Mouse (Mus musculus): ENCODE measurements around the gene Pex5l. TPM values are rescaled to one million over a fixed set of nuclear protein-coding genes. Genes with fewer than 3 reads are reported as not detected.

Pex5l gene
- not detected in 3 replicates for total RNA-seq (2017)

DNA sequence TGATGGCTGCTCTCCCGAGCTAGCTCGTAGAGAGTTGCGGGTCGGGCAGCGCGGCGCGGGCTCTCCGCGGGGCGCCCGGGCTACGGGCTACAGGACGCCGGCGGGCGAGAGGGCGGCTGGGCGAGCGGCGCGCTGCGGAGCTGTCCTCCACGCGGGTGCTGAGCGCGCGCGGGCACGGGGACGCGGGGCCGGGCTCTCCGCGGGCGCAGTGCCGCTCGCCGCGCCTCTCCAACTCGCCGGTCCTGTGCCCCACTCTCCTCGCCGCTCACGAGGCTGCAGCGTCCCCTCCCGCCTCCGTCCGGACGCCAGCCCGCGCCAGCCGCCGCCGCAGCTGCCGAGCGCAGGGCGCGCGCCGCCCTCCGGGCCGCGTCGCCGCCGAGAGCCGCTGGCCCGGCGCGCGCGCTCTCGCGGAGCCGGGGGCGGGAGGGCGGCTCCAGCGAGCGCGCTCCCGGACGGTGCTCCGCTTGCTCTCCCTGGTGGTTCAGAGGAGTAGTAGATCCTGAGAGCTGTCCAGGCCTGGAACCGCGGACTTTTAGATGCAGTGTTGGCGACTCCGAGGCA, at the start of gene Pex5l:
Pex5l (minus strand) TSS at position 347 of the 561 bp plus-strand sequence.
- no peak for ATAC-seq (replicated peaks; ENCODE audit: insufficient number of reproducible peaks, low FRiP score, low TSS enrichment, poor library complexity, severe bottlenecking)

DNA sequence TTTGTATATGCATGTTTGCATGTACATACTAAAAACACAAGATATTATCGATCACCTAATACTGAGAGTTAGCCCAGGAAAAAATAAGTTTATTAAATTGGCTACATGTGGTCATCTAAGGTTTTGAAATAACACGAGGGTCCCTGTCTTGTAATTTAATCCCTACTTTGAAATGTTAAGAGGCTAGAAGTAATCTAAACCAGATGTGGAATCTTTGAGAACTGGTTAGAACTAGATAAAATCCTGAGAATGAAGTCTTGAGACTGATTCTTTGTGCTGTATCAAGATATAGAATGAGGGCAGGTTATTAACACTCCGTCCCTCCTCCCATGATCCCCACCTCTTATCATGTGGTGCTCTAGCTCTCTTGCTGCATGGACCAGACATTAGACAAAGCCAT, 22.1 kb upstream of the Pex5l start:
- no peak for ATAC-seq (replicated peaks; ENCODE audit: insufficient number of reproducible peaks, low FRiP score, low TSS enrichment, poor library complexity, severe bottlenecking)

DNA sequence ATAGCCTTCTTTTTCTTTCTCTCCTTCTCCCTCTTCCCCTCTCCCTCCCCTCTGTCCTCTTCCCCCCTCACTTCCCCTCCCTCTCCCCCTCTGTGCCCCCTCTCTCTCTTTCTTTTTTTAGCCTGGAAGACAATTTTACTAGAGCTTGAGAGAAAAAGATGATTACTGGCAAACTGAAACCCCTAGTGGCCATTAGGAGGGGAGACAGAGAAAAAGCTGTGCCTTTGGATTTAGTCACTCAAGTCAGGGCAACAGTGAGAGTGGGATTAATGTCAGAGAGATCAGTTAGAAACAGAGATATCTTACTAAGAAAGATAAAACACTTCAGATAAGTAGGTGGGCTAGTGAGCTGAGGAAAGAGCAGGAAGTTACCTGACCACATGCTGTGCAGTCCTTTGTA, 20.8 kb upstream of the Pex5l start:
- no peak for ATAC-seq (replicated peaks; ENCODE audit: insufficient number of reproducible peaks, low FRiP score, low TSS enrichment, poor library complexity, severe bottlenecking)

DNA sequence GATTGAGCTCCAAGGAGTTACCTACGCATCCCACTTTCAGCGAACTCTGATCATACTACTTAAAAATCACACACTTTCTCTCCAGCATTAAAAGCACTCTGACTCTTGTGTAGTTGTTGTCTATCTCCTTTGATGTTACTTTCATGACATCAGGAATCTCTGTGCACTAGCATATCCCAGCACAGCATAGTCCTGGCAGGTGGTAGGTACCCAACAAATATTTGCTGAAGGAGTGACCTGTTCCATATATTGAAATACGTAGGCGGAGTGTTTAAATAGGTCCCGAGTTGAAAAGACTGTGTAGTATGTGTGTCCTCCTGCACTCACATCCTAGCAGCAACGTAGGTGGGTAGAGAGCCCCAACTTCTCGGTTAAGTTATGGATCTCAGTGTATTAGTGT, 545 bp upstream of the Pex5l start:
- no peak for ATAC-seq (replicated peaks; ENCODE audit: insufficient number of reproducible peaks, low FRiP score, low TSS enrichment, poor library complexity, severe bottlenecking)

DNA sequence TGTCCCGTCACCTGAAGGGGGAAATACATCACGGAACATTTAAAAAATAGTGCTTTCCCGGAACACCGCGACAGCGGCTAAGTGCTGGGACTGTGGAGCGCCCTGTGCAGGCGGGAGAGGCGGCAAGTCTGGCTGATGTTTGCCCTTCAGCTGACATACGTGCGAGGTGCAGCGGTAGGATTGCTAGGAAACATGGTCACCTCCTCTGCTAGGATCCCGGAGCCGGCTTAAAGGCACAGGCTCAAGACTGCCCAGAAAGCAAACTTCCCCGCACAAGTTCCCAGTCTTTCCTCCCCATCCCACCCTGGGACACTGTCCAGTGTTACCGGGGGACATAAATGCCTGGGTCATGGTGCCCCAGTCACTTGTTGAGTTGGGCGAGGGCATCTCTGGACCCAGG, 649 bp downstream of the Pex5l start:
- ATAC-seq (replicated peaks; ENCODE audit: insufficient number of reproducible peaks, low FRiP score, low TSS enrichment, poor library complexity, severe bottlenecking), result no peak

DNA sequence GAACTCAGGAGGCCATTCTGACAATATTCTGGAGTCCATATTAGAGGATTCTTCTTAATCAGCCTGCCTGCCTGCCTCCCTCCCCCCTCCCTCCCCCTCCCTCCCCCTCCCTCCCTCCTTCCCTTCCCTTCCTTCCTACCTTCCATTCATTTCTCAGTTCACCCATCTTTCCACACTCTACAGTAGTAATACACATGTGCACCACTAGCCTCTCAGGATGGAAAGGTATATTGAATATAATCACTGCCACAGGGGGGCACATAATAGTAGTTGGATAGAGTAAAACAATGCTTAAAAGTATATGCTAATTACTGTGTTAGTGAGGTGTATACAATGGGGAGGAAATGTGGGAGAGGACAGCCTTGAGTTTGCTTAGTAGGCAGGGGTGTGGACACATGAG, 13.1 kb downstream of the Pex5l start:
- ATAC-seq (replicated peaks; ENCODE audit: insufficient number of reproducible peaks, low FRiP score, low TSS enrichment, poor library complexity, severe bottlenecking), result no peak

DNA sequence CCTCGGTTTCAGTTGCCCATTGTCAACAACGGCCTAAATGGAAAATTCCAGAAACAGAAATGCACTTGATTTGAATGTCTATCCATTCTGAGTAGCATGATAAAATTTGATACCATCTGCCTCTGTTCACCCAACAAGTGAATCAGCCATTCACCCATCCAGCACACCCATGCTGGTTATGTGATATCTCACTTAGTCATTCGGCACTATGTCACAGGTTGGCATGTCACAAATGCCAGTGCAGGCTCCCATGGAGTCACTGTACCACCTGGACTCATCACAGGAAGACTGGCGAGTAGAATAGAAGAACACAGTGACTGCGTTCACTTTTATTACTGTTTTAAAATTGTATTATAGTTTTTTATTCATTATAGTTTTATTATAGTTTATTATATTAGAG, 18.3 kb downstream of the Pex5l start:
- no peak for ATAC-seq (replicated peaks; ENCODE audit: insufficient number of reproducible peaks, low FRiP score, low TSS enrichment, poor library complexity, severe bottlenecking)

DNA sequence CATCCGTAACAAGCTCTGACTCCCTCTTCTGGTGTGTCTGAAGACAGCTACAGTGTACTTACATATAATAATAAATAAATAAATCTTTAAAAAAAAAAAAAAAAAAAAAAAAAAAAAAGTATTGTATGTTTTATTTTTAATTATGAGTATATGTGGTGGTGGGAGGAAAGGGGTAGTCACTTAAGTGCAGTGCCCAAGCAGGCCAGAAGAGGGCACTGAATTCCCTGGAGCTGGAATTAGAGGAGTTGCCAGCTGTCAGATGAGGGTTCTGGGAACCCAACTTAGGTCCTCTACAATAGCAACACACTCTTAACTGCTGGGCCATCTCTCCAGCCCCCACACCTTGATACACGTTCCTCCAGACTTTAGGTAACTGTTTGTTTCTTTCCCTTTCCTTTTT, 37.3 kb downstream of the Pex5l start:
- no peak for ATAC-seq (replicated peaks; ENCODE audit: insufficient number of reproducible peaks, low FRiP score, low TSS enrichment, poor library complexity, severe bottlenecking)

DNA sequence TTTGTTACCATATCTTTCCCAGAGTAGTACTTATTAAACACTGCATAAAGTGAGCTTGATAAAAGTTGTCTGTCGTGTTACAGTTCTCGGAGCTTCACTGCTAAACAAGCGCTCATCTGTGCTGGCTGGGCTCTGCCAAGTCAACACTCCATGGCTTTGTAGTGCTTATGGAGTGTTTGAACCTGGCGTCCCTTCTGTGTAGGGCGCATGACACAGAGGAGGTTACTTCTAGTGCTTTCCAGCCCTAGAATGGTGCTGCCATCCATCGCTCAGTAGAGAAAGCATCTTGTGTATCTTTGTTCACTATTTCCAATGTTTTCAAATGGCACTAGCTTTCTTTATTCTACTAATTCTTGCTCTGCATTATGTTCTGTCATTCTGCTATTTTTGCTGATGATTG, 39.5 kb downstream of the Pex5l start:
- ATAC-seq (replicated peaks; ENCODE audit: insufficient number of reproducible peaks, low FRiP score, low TSS enrichment, poor library complexity, severe bottlenecking), result no peak

DNA sequence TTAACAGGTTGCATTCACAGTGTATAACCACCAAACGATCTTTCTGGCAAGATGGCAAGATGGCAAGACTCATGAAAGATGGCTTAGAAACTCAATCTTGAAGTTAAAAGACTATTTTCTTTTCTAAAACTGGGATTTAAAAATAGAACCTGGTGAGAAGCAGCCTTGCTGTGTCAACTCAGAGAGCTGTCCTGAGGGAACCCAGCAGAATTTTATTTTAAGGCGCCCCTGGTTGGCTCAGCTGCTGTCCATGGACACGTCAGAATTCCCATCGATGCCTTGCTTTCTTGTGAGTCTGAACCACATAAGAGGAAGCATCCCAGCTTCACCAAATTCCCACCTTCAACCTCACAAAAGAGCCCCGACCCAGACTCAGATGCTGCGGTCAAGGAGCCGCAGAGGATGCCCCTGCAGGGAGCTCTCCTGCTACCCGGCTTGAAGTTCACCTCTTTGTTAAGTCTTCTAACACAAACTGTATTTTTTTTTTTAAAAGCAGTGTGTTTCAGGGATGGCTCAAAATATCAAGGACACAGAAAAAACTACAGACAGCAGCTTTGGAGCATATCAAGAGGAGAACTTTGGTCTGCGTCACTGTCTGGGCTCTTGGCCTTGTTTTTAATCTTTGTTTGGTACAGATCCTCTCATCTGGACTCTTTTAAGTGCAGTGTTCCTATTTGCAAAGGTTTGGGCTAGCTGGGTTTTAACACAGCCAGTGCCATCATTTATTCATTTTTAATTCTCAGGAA, 44.3 kb downstream of the Pex5l start:
- no peak for ATAC-seq (replicated peaks; ENCODE audit: insufficient number of reproducible peaks, low FRiP score, low TSS enrichment, poor library complexity, severe bottlenecking)

DNA sequence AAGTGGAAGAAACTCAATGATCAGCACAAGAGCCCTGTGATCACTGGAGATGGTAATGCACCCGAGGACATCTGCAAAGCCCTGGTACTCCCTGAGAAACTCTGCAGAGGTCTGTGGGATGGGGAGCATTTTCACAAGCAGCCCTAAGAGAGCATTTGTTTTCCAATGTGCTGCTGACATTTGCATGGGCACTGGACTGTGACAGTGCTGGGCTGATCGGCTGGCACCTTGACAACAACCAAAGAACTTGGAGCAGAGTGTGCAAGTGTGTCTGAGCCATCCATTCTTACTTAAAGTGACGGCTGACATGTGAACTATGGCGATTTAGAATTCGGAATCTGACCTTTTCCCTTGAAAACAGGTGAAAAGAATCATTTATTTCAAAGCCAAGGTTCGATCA, 49.4 kb downstream of the Pex5l start:
- ATAC-seq (replicated peaks; ENCODE audit: insufficient number of reproducible peaks, low FRiP score, low TSS enrichment, poor library complexity, severe bottlenecking), result no peak

DNA sequence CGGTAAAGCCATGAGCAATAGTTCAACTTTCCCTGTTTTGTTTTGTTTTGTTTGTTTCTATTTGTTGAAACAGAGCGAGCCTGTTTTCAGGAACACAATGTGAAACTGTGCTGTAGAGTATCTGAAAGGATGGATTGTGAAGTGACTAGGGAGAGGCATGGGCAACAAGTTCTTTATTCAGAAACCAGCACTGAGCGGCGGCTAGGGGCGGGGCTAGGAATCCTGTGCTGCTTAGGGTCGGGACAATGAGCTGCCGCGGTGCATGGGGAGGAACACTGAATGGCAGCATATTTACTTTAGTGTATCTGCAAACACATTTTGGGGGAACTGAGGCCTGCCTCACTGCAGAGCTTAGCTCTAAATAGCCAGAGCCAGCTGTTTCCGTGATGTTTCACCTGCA, 53.0 kb downstream of the Pex5l start:
- ATAC-seq (replicated peaks; ENCODE audit: insufficient number of reproducible peaks, low FRiP score, low TSS enrichment, poor library complexity, severe bottlenecking), result no peak

DNA sequence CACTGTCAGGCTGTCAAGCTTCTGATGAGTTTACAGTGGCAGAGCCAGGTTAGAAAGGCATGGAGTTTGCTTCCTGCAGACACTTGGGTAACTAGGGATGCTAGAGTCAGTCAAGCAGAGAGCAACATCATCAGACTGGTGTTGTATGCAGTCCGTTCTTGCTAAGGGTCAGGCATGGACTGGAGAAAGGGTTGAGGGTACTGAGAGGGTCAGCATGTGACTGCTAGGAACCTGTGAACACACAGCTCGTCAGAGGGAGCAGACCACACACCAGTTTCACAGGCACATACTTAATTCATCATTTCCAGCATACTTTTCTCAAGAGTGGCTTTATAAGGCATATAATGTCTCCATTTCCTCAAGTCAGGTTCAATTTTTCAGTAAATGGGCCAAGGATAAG, 53.6 kb downstream of the Pex5l start:
- ATAC-seq (replicated peaks; ENCODE audit: insufficient number of reproducible peaks, low FRiP score, low TSS enrichment, poor library complexity, severe bottlenecking), result no peak

DNA sequence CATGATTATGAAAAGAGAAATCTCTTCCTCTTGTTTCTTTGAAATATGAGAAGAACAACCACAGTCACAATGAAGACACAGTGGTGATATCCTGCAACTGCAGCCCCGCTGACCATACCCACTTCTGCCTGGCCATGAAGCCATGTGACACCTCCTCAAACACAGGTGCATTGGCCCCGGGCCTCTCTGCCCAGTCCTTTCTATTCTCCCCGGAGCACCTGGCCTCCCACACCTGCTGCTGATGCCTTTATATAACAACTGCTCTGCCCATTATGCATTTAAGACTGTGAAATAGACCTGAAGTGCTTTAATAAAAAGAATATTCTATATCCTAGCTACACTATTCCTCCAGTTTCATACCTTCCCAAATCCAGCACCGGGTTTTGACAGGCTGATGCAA, 54.8 kb downstream of the Pex5l start:
- ATAC-seq (replicated peaks; ENCODE audit: insufficient number of reproducible peaks, low FRiP score, low TSS enrichment, poor library complexity, severe bottlenecking), result no peak

DNA sequence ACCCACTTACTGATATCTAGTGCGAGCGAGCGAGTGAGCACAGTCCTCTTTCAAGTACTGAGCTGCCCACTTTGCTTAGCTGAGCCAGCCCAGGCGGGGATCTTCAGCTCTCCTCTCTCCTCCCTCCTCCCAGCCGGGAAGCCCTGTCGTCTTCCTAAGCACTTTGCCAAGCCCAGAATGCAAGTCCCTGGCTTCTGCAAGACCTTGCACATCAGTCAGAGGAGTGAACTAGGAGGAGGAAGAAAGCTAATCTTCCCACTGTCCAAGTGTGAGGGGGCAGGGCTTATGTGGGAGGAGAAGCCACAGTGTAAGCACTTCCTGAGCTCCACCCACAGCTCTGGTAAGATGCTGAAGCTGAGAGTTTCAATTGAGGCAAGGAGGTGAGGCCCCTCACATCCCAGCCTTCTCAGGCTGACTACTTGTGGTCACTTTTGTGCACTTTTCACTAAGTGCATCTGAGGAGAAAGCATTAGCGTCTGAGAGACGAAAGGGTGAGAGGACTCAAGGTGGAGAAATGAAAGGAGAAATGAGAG, 60.2 kb downstream of the Pex5l start:
- no peak for ATAC-seq (replicated peaks; ENCODE audit: insufficient number of reproducible peaks, low FRiP score, low TSS enrichment, poor library complexity, severe bottlenecking)

DNA sequence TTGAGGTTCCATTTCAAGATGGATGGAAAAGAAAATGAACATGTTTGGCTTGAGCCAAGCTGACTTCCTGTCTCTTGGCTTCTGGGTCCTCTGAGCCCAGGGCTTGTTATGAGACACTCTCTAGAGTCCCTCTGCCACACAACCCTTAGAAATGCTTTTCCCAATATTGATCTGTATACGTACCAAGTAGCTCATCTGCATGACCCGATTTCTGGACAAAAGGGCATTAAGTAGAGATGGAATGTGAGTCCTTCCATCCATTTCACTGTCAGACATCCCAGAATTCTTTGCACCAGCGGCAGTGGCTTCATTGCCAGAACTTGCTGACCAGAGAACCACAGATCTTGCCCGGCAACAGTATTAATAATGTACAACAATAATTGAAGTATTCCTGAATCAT, 61.3 kb downstream of the Pex5l start:
- ATAC-seq (replicated peaks; ENCODE audit: insufficient number of reproducible peaks, low FRiP score, low TSS enrichment, poor library complexity, severe bottlenecking), result no peak

DNA sequence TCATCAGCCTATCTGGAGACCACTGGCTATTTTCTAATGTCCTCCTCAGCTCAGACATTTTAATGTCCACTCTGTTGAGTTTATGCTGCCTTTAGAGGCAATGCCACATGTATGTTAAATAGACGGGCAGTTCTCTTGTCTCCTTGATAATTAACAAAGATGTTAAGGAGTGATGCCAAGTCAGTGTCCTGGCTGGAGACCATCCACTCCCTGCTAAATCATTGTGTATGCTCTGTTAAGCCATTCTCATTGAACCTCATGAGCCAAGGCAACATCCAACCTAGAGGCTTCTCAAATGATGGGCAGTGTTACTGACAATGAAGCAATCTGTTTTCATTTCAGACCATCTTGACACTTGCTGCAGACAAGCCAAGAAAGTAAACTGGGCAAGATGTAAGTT, 63.4 kb downstream of the Pex5l start:
- no peak for ATAC-seq (replicated peaks; ENCODE audit: insufficient number of reproducible peaks, low FRiP score, low TSS enrichment, poor library complexity, severe bottlenecking)

DNA sequence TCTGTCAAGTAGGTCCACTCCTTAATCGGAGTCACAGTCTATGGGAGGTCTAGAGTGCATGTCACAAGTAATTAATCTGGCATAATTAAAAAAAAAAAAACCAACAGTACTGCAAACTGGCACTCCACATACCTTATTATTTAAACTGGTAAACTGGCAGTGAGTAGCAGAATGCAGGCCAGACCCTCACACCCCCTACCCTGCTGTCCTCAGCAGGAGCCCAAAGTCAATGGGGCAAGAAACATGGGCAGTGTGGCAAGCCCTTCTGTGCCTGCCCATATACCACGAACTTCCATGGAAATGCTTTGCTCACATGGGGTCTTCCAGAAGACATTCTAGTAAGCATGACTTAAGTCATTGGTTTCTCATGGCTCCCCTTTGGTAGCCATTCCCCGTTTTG, 63.9 kb downstream of the Pex5l start:
- no peak for ATAC-seq (replicated peaks; ENCODE audit: insufficient number of reproducible peaks, low FRiP score, low TSS enrichment, poor library complexity, severe bottlenecking)

DNA sequence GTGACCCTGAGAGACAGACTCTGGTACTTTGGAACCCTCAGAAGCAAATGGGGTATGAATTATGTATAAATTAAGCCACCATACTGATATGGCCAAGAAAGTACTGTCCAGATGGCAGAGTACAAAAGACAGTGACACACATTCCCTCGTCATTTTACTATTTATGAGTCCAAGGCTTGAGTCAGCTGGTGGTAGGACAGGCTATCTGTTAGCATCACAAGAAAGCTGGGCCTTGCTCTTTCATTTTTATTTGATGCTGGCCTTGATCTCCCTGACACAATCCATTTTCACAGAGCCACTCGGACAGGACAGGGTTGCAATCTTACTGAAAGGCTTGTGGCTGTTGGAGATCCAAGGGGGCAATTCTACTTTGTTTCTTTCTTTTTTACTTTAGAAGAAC, 67.4 kb downstream of the Pex5l start:
- no peak for ATAC-seq (replicated peaks; ENCODE audit: insufficient number of reproducible peaks, low FRiP score, low TSS enrichment, poor library complexity, severe bottlenecking)

DNA sequence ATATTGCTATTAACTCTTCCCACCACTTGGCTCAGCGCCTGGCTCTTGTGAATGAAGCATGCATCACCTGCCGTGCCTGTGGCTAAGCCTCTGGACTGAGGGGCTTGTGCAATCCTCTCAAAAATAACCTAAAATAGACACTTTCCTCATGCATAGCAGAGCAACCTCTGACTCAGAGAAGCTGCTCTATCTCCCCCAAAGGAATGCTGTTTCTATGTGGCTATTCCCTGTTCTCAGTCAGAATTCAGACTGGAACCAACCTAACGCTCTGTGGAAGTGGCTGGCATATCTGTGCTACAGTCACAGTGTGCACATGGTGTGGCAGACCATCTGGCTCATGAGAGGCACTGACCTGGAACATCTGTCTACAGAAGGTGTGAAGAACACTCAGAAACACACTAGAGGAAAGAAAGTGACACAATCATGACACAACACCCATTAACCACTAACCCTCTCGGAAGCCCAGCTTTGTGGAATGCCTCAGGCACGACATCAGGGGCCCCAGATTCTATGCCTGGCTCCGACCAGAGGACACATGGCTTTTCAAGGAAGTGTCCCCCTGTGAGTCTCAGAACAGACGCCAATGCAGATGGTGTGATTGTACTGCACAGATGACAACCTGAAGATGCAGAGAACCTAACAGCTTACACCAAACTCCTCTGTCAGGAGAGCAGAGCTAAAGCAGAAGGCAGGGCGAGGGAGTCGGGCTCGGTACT, 68.6 kb downstream of the Pex5l start:
- ATAC-seq (replicated peaks; ENCODE audit: insufficient number of reproducible peaks, low FRiP score, low TSS enrichment, poor library complexity, severe bottlenecking), result no peak
